Mouse (Mus musculus) embryo, embryonic 10 days (tissue): ENCODE results near the gene Fgr.

ENCODE experiments used
- DNase-seq: peaks from one replicate; pipeline ENCODE4 v3.0.0-alpha.2; 2015; ENCODE audit warnings: low spot score

Gene Fgr

DNA sequence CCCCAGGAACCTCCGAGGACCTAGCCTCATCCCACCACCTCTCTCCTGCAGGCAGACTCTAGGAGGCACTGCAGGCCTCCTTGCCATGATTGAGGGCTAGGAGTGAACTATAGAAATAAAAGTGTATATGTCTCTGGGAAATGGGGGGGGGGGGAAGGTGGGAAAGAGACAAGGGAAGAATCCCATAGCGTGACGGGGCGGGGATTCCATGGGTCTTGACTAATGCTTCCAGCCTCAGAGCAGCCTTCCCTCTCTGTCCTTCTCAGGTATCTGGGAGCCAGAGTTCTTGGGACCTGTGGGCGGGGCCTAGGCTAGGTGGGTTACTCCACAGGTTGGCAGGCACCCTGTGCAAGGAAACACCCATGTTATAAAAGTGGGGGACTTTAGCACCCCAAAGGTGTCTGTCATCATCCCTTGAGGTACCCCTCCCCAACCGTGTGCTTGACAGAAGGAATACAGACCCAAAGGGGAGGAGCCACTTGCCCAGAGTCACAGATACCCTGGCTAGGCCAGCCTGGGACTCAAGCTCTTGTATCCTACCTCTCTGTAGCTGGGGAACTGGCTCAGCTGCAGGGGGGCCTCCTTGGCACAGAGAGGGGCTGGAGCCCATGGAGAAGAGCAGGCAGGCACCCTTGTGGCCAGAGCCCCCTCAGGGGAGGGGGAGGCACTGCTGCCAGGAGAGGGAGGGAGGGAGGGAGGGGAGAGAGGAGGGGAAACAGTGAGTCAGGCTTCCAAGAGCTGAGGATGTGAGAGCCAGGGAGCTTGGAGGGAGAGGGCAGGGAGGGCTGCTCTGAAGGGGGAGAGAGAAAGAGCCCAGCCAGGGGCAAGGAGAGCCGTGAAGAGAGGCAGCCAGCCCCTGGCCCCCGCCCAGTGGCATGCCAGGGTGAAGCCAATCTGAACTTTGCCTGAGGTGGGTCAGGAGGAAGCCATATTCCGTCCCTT, 42.1 kb downstream of the Fgr start:
- DNase-seq = no peak

DNA sequence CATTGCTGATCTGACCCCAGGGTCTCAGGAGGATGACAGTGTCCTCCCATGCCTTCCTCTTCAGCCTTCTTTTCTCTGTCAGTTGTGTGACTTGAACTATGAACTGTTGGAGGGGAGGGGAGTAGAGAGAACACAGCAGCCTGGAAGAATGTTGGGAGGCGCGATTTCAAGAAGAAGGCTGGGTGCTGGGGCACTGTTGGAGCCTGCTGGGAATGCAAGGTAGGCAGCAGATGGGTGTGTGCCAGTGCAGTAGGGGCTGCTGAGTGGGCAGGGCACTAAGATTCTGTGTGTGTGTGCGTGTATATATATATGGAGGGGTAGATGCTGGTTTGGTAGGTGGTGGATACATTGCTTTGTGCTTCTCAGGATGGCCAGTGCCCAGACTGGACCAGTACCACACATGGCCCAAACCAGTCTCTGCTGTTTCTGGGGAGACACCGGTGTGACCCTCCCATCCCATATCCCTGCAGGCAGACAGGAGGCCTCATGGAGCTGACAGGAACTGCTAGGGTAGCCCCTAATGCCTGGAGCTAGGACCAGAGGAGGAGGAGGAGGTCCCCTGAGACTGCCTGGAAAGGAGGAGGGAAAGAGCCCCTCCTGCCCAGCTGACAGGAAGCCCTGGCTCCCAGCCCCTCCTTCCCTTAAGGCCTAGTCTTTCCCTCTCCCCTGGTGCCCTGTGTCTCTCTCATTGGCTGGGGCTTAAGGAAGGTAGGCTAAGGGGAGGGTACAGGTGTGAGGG, 43.0 kb downstream of the Fgr start:
- DNase-seq = peak; percentile 44

DNA sequence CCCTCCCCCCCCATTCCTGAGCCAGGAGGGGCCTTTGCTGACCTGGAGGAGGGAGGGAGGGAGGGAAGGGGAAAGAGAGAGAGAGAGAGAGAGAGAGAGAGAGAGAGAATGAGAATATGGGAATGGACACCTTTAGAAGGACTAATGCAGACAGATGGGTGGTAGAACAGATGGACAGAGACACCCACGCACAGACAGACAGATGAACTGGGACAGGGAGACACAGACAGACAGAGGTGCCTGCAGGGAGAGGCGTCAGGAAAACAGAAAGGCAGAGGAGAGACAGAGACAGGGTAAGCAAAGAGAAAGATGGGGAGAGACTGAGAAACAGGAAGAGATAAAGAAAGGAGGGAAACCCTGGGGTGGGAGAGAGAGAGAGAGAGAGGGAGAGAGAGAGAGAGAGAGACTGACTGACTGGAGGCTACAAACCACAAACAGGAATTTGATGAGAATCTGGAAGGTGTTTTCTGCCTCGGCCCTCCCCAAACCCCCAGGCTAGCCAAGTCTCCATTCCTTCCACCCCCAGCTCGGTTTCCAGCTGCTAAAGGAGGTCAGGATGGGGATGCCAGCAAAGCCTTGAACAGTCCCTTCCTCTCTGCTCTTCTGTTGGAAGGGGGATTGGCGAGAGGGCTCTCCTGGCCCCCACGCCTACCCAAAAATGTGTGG, 43.8 kb downstream of the Fgr start:
- DNase-seq = no peak

DNA sequence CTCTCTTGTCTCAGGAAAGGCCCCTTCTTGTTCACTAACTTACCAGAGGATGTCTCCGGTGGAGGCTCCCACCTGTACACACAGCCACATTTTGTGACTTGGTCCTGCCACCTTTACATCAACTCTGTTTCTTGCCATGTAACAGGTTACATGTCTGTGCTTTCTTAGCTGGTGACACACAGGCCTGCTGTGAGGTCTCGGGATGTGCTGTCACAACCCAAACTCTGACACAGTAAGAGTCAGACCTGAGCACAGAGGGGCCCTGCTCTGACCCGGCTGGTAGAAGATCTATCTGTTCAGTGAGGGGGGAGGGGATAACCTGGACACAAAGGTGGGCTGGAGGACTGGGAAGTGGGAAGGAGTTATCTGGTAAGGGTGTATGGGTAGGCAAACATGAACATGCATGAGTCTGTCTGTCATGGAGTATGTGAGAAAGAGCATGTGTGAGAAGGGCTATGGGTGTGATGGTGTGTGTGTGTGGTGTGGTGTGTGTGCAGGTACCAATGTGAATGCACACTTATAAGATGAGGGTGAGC, 44.4 kb downstream of the Fgr start:
- DNase-seq = no peak

DNA sequence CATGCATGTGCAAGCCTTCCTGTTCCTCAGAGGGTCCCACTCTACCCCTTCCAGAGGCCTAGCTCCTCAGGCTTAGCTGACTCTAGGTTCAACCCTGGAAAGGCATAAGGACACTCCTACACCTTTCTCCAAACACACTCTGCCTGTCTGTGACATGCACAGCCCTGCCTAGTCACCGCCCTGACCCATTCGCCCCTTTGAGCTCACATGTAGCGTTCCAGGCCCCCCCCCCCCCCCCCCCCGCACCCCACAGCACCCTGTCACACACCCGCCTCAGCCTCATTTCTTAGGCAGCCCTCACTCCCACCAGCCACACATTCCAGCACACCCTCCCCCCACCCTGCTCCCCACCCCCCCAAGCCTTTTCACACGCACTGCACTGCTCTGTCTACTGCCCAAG, 46.8 kb downstream of the Fgr start:
- no peak for DNase-seq

DNA sequence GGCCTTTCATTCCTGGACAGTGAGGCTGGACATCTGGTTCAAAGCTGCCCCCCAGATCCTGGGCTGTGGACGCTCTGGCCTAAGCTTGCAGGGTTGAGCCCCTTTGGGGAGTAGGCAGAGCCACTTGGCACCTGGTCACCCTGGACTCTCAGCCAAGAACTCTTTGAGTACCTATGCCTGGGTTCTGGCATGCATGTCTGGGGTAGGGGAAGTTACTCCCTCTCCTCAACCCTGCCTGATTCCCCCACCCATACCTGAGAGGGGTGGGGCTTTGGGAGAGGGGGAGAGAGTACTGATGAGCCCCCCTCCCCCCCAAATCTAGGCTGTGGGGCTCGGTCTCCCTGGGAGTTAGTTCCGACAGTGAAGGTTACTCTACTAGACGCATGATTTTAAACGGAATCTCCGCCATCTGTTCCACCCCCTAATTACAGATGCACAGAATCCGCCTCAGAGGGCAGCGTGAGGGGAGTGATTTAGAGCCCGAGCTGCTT, 47.3 kb downstream of the Fgr start:
- peak; percentile 68 for DNase-seq

DNA sequence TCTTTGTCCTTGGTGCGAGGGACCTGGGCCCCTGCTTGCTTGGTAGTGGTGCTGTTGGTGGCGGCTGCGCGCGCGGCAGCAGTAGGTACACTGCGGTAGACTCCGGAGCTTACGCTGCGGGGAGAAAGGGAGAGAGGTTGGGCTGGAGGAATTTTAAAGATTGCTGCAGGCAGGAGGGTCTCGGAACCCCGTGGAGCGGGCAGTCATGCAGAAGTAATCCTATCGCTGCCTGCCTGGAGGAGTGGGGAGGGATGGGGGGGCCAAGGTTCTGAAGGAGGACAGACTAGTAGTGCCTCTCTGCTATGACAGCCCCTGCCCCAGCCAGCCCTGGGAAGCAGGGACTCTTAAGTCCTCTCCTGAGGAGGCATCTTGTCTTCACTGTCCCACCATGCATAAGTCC, 48.3 kb downstream of the Fgr start:
- peak; percentile 58 for DNase-seq

DNA sequence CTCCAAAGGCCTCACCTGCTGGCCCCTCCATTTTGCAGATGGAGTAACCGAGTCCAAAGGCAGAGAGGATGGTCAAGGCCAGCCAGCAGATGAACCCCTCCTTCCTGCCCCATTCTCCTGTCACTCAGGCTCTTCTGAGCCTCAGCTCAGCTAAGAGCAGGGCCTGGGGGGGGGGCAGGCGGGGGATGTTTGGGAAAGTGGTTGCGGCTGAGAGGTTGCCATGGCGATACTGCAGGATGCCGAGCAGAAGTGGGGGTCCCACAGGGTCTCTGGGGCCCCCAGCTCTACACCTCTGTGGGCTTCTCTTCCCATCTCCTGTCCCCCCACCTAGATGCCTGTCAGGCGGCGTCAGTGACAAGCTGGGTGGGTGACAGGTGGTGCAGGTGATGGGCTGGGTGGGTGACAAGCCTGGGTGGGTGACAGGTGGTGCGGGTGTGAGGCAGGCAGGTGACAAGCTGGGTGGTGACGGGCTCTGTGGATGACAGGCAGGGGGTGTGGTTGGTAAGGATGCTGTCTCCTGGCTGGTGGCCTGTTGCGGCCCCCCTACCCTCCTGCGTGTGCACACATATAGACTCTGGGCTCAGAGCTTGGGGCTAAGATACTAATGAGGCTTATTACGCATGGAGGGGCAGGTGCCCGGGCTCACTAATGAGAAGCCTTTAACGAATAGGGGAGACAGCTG, 49.2 kb downstream of the Fgr start:
- DNase-seq = no peak

DNA sequence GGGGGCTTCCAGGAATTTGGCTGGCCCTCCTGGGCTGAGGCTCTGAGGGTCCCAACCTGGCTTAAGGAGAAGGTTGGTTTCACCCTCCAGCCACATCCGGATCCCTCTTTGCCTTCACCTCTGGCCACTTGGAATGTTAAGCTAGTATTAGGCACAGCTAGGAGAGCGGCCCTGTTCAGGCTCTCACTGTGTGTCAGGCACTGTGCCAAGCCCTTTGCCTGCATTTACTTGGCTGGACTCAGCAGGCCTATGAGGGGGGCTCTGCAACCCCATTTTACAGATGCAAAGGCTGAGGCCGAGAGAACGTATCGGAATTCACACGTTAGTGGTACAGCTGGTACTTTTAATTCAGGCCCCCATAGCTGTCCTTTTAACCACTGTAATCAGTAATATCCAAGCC, 49.7 kb downstream of the Fgr start:
- no peak for DNase-seq

DNA sequence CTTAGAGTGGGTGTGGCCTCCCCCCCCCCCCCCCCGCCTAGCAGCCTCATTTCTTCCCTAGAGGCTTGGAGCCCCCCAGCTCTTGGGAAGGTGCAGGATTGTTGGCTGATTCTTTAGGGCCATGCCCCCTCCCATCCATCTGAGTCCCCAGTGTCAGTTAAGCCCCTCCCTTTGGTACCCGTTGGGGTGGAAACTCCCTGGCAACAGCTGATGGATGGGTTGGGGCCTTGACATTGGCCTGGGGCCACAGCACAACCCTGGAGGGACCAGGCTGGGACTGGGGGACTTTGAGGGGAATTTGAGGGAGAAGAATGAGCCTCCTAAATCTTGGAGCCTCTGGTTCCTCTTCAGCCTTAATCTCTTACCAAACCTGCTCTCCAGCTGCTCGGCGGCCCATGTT, 50.5 kb downstream of the Fgr start:
- no peak for DNase-seq

DNA sequence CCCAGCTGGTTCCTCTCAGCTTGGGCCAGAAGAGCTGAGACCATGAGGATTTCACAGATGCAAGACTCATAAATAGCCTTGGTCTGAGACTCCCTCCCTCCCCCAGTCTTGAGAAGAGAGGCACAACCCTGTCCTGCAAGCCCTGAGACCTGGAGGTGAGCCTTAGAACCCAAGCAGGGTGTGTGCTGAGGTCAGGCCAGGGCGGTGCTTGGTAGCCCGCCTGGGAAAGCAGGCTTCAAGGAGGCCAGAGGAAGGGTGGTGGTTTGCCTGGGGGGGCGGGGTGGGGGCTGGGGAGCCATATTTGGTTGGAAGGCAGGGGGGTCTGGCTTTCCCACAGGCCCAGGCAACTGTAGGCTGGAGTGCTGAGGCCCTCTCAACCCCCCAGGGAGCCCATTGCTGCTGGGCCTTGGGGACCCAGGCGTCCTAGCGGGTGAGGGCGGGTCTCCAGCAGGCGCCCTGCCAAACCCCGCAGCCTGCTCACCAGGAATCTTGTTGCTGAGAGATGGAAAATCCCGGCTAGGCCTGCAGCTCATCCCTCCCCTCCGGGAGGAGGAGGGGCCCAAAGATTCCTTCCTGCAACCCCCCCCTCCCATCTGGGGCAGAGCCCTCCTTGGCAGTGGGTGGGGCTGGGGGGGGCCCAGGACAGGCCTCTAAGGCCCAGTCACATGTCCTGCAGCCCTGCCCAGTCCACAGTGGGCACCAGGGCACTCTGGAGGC, 51.2 kb downstream of the Fgr start:
- DNase-seq = no peak

DNA sequence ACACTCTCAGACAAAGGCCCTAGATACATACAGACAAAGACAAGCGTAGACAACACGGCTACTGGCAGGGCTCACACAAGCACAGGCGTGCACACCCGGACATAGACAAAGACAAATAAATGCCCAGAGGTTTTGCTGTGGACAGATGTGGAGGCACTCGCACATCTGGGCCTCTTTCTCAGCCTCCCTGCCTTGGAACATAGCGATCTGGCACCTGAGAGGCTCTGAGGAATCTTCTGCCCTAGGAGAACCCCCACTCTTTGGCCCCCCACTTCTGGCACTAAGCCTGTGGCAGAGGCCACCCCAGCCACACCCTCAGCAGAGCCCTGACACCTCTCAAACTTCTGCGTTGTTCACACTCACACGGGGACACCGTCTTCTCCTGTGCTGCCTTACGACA, 52.4 kb downstream of the Fgr start:
- DNase-seq = no peak

DNA sequence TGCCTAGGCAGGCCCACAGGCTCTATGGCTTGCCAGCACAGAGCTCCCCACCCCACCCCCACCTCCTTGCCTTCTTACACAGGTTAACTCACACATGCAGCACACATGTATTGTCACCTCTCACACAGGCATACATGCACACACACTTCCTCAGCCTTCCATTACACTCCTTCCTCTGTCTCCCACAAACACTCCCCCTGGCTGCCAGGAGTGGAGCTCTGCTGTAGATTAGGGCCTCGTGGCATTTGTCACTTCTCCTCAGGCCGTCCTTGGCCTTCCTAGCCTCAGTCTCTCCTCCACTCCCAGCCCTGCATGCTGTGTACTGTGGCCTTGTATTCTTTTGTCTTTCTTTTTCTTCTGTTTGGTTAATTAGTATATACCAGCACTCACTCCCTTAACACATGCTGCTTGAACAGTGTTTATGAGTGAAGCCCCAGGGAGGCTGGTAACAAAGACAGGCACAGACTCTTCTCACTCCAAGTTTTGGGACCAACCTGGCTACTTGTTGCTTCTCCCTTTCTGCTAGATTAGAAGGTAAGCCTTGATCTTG, 53.0 kb downstream of the Fgr start:
- no peak for DNase-seq

DNA sequence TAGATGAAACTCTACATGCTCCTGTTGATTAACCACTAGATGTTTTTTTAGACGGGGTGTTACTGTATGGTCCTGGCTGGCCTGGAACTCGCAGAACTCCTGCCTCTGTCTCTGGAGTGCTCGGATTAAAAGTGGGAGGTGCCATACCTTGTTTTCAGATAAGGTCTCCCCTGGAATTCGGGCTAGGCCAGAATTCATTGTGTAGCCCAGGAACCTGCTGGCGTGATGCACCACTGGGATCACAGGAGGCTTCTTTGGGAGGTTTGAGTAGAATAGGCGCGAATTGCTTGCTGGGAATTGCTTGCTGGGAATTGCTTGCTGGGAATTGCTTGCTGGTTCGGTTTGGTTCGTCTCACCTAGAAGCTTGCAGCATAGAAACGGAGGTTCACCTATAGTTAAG, 53.8 kb downstream of the Fgr start:
- DNase-seq = no peak

DNA sequence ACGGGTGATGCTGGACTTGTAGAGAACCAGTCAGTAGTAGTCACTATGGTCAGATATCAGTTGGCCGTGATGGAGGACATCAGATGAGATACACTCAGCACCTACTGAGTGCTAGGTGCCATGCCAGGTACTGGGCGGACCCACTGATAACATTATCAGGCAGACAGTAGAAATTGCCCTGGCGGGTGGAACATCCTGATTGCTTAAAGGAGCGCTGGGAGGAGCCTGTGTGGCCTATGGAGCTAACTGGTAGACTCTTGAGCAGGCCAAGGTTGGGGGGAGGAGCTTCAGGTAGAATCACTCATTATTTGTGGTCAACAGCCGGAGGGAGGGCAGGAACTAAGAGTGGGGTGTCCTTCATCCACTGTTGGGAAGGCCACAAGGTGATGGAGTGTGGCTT, 54.3 kb downstream of the Fgr start:
- DNase-seq = no peak

DNA sequence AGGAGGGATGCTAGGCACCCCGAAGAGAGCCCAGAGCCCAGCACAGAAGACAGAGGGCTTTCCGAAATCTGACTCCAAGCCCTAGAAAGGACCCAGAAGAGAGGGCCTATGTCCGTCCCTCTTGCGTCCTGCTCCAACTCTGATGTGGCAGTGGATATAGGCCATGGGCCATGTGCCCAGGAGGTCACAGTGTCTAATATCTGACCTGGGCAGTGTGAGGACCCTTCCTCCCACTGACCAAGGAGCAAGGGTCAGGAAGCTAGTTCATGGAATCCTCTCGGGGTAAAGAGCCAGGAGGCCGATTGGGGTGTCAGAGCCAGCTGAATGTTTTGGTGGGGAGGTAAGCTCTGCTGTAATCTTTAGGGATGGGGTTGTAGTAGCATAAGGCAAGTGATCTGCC, 55.0 kb downstream of the Fgr start:
- DNase-seq = no peak

DNA sequence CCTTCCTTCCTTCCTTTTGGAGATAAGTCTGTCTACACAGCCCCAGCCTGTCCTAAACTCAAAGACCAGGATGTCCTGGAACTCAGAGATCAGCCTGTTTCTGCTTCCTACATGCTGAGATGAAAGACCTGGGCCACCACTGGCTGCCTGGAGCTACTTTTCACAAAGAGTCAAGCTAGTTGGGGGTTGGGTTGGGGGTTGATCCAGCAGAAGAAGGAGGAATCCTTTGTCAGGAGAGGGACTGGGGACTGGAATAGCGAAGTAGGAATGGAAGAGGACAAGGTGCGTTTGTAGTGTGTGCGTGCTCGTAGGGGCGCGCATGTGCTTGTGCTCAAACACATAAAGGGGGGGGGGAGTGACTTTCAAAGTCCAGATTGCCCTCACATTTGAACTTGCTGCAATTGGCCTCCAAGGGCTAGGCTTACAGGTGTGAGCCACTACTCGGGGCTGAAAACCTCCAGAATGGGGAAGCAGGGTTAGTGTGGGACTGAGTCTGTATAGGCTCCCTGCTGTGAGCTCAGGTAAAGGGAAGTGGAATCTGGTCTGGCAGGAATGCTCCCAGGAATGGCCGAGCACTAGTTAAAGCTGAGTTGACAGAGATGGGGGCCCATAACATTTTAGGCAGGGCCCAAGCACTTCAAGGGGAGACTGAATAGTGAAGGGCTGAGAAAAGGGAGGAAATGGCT, 58.7 kb downstream of the Fgr start:
- DNase-seq = no peak

DNA sequence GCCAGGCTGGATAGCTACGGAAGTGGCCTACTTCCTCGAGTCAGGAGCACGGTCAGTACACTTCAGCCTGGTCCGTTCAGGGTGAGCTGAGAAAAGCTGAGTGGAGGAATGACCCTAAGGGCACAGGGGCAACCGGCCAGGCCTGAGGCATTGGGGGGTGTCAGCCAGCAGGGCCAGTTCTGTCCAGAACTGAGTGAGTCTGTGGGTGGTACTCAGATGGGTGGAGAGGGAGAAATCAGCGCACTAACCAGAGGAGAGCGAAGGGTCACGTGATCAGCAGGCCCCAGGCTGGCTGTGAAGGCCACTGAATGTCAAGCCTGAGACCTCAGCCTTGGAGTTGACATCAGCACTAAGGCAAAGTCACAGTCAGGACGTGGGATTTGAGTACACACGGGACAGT, 60.6 kb downstream of the Fgr start:
- DNase-seq = no peak

DNA sequence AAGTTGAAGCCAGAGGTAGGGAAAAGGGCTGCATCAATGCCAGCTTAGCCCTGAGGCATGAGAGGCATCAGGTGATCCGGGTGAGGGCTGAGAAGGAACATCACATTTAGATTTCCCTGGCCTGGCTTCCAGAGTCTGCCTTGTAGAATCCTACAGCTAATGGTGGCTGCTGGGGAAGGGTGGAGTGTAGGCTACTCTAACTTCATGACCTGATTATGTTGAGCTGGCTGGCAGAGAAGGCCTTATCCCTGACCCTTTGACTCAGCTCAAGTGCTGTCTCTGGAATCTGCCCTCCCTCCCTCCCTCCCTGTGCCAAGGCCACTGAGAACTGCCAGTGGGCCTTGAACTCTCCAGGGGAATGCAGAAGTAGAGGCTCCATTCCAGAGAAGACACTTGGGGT, 61.6 kb downstream of the Fgr start:
- DNase-seq = no peak

DNA sequence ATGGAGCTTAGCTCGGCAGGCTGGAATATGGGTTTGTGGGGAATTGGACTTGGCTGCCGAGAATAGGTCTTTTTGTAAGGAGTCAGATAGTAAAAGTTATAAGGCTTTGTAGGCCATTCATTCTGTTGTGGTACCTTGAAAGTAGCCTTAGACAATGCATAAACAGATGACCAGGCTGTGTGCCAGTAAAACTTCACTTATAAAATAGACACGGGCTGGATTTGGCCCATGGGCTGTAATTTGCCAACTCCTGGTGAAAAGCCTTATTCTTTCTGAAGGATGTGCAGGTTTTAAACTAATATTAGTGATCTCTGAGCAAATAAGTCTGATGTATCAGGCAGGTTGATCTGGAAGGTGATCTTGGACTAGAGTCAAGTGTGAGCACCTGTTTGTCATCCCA, 62.1 kb downstream of the Fgr start:
- DNase-seq = no peak
